Mouse (Mus musculus) embryonic facial prominence, embryonic 14.5 days (tissue): Measurements from ENCODE around the gene Card11. TPM values are rescaled to one million over a fixed set of nuclear protein-coding genes. Genes with fewer than 3 reads are reported as not detected.
A peak's percentile ranks its signal among the peaks of the same experiment; 100 is the strongest.

Experiments used
- ATAC-seq: fragments of 200-750 bp; cut with Nextera tagmentation; 2 replicates; pipeline ENCODE4 v1.8.0; 2017; ENCODE audit warnings: low read depth, moderate number of reproducible peaks, moderate TSS enrichment
- DNase-seq: peaks from one replicate; pipeline ENCODE4 v3.0.0-alpha.2; 2015; ENCODE audit warnings: low spot score
- H3K27ac ChIP-seq: fragments of 300-500 bp; sonication (generic); replicated peaks from 2 replicates; pipeline ENCODE4 v1.5.1; 2014; ENCODE audit warnings: low read depth, mild to moderate bottlenecking, low read length, moderate library complexity
- H3K27me3 ChIP-seq: fragments of 300-500 bp; sonication (generic); replicated peaks from 2 replicates; pipeline ENCODE4 v1.6.1; 2014; ENCODE audit warnings: low read length; ENCODE audit not compliant: control insufficient read depth, insufficient read depth
- H3K36me3 ChIP-seq: fragments of 300-500 bp; sonication (generic); 2 replicates; pipeline ENCODE4 v1.6.1; 2014; ENCODE audit warnings: low read length, mixed read lengths; ENCODE audit not compliant: control insufficient read depth, insufficient read depth
- H3K4me1 ChIP-seq: fragments of 300-500 bp; sonication (generic); 2 replicates; pipeline ENCODE4 v1.6.1; 2014; ENCODE audit warnings: antibody characterized with exemption, low read length; ENCODE audit not compliant: control insufficient read depth, insufficient read depth
- H3K4me2 ChIP-seq: fragments of 300-500 bp; sonication (generic); 2 replicates; pipeline ENCODE4 v1.6.1; 2014; ENCODE audit warnings: low read depth, mild to moderate bottlenecking, low read length, moderate library complexity, mixed read lengths
- H3K4me3 ChIP-seq: fragments of 300-500 bp; sonication (generic); 2 replicates; pipeline ENCODE4 v1.5.1; 2014; ENCODE audit warnings: low read depth, mild to moderate bottlenecking, low read length
- H3K9ac ChIP-seq: fragments of 300-500 bp; sonication (generic); 2 replicates; pipeline ENCODE4 v1.6.1; 2014; ENCODE audit warnings: low read depth, mild to moderate bottlenecking, low read length, moderate library complexity, mixed read lengths
- H3K9me3 ChIP-seq: fragments of 300-500 bp; sonication (generic); 2 replicates; pipeline ENCODE4 v1.6.1; 2016; ENCODE audit warnings: low read length; ENCODE audit not compliant: control insufficient read depth
- WGBS: fragments of 180-500 bp; shearing (Covaris S2); extraction: QIAGEN DNeasy Blood & Tissue Kit; methylation state at CpG from one replicate; pipeline ENCODE4 v1.1.7; 2014; 5-methylcytosine and 5-hydroxymethylcytosine counted together
- polyA plus RNA-seq: library from polyadenylated mRNA; unstranded; fragments of >200 nt; fragmentation: Nextera tagmentation; extraction: Ambion mirVana; gene quantifications from 2 replicates; pipeline ENCODE4 v1.2.1, GENCODE M21; 2014

Gene Card11
- polyA plus RNA-seq, 1 experiment from 2014 or later = 0.10 TPM

- no peaks in the 10 kb centered on the region for H3K9me3 ChIP-seq
- no peaks in the 10 kb centered on the region for H3K27me3 ChIP-seq
- no peak overlapping the region for H3K9ac ChIP-seq
- no peak overlapping the region for H3K4me2 ChIP-seq
- no peak overlapping the region for H3K4me3 ChIP-seq
- 97% methylated on average over 1 of the region's 1 CpGs for WGBS
- ATAC-seq = no peak
- H3K27ac ChIP-seq = no peak overlapping the region
- no peak for DNase-seq
- H3K36me3 ChIP-seq = no peaks in the 10 kb centered on the region
- no peaks in the 10 kb centered on the region for H3K4me1 ChIP-seq
Observed at GRCm38 (mm10) chr5:141033001-141033400, 32.6 kb upstream of the Card11 start.

GRCm38 (mm10) chr5:141029364-141029763 lies 29.0 kb upstream of the Card11 start:
- Histone ChIP-seq H3K36me3 (no peaks in the 10 kb centered on the region), H3K27ac (no peak overlapping the region), H3K4me3 (no peak overlapping the region), H3K9ac (no peak overlapping the region), H3K27me3 (no peaks in the 10 kb centered on the region), H3K4me1 (no peaks in the 10 kb centered on the region), H3K4me2 (no peak overlapping the region), H3K9me3 (peaks cover 4% of the 10 kb centered on the region)
- peak; percentile 68 for DNase-seq
- WGBS = 57% methylated on average over 2 of the region's 2 CpGs
- no peak for ATAC-seq

GRCm38 (mm10) chr5:141025635-141026034 lies 25.3 kb upstream of the Card11 start:
- DNase-seq (no peak), ATAC-seq (no peak)
- 94% methylated on average over 3 of the region's 3 CpGs for WGBS
- peaks cover 22% of the 10 kb centered on the region for H3K9me3 ChIP-seq
- H3K4me2 ChIP-seq = no peak overlapping the region
- H3K4me1 ChIP-seq = no peaks in the 10 kb centered on the region
- no peak overlapping the region for H3K27ac ChIP-seq
- H3K27me3 ChIP-seq = no peaks in the 10 kb centered on the region
- H3K9ac ChIP-seq = no peak overlapping the region
- no peak overlapping the region for H3K4me3 ChIP-seq
- no peaks in the 10 kb centered on the region for H3K36me3 ChIP-seq

GRCm38 (mm10) chr5:141024435-141024834 lies 24.1 kb upstream of the Card11 start:
- Histone ChIP-seq H3K9ac (no peak overlapping the region), H3K4me3 (no peak overlapping the region), H3K4me2 (no peak overlapping the region), H3K27ac (no peak overlapping the region), H3K36me3 (no peaks in the 10 kb centered on the region), H3K27me3 (no peaks in the 10 kb centered on the region), H3K4me1 (no peaks in the 10 kb centered on the region), H3K9me3 (peaks cover 22% of the 10 kb centered on the region)
- no peak for DNase-seq
- WGBS = 69% methylated on average over 5 of the region's 5 CpGs
- no peak for ATAC-seq

- no peak overlapping the region for H3K4me2 ChIP-seq
- no peak for ATAC-seq
- H3K9ac ChIP-seq = no peak overlapping the region
- no peaks in the 10 kb centered on the region for H3K36me3 ChIP-seq
- DNase-seq = no peak
- no peaks in the 10 kb centered on the region for H3K27me3 ChIP-seq
- peaks cover 18% of the 10 kb centered on the region for H3K9me3 ChIP-seq
- H3K4me1 ChIP-seq = no peaks in the 10 kb centered on the region
- H3K27ac ChIP-seq = no peak overlapping the region
- H3K4me3 ChIP-seq = no peak overlapping the region
- WGBS = 77% methylated on average over 2 of the region's 2 CpGs
Observed at GRCm38 (mm10) chr5:141017927-141018700, 17.7 kb upstream of the Card11 start.

GRCm38 (mm10) chr5:141016082-141016481 lies 15.7 kb upstream of the Card11 start:
- H3K4me1 ChIP-seq = no peaks in the 10 kb centered on the region
- DNase-seq = no peak
- no peak overlapping the region for H3K4me3 ChIP-seq
- WGBS = 59% methylated on average over 1 of the region's 1 CpGs
- H3K9me3 ChIP-seq = 0 out of 2 replicates have a peak, but pooled peaks cover 3% of the 10 kb centered on the region
- no peak overlapping the region for H3K9ac ChIP-seq
- H3K4me2 ChIP-seq = no peak overlapping the region
- no peaks in the 10 kb centered on the region for H3K36me3 ChIP-seq
- no peaks in the 10 kb centered on the region for H3K27me3 ChIP-seq
- no peak overlapping the region for H3K27ac ChIP-seq
- ATAC-seq = no peak

GRCm38 (mm10) chr5:141014216-141014615 lies 13.8 kb upstream of the Card11 start:
- no peaks in the 10 kb centered on the region for H3K27me3 ChIP-seq
- no peaks in the 10 kb centered on the region for H3K9me3 ChIP-seq
- H3K4me1 ChIP-seq = no peaks in the 10 kb centered on the region
- ATAC-seq = no peak
- no peak overlapping the region for H3K4me2 ChIP-seq
- H3K4me3 ChIP-seq = no peak overlapping the region
- DNase-seq = no peak
- H3K27ac ChIP-seq = no peak overlapping the region
- H3K36me3 ChIP-seq = no peaks in the 10 kb centered on the region
- no peak overlapping the region for H3K9ac ChIP-seq
- WGBS = 87% methylated on average over 6 of the region's 6 CpGs

- ATAC-seq = no peak
- WGBS = 64% methylated on average over 9 of the region's 9 CpGs
- Histone ChIP-seq H3K9me3 (no peaks in the 10 kb centered on the region), H3K4me1 (no peaks in the 10 kb centered on the region), H3K36me3 (no peaks in the 10 kb centered on the region), H3K27me3 (no peaks in the 10 kb centered on the region), H3K27ac (no peak overlapping the region), H3K4me2 (no peak overlapping the region), H3K4me3 (no peak overlapping the region), H3K9ac (no peak overlapping the region)
- DNase-seq = no peak
Observed at GRCm38 (mm10) chr5:141013465-141013864, 13.1 kb upstream of the Card11 start.

GRCm38 (mm10) chr5:141005491-141005890 lies 5.1 kb upstream of the Card11 start:
- DNase-seq (no peak), ATAC-seq (no peak)
- Histone ChIP-seq H3K36me3 (no peaks in the 10 kb centered on the region), H3K4me1 (no peaks in the 10 kb centered on the region), H3K4me3 (no peak overlapping the region), H3K27me3 (no peaks in the 10 kb centered on the region), H3K27ac (no peak overlapping the region), H3K9me3 (no peaks in the 10 kb centered on the region), H3K9ac (no peak overlapping the region), H3K4me2 (no peak overlapping the region)
- WGBS = 70% methylated on average over 5 of the region's 5 CpGs
